Mouse (Mus musculus): ENCODE results near the gene Eno3.

The Eno3 gene

DNA sequence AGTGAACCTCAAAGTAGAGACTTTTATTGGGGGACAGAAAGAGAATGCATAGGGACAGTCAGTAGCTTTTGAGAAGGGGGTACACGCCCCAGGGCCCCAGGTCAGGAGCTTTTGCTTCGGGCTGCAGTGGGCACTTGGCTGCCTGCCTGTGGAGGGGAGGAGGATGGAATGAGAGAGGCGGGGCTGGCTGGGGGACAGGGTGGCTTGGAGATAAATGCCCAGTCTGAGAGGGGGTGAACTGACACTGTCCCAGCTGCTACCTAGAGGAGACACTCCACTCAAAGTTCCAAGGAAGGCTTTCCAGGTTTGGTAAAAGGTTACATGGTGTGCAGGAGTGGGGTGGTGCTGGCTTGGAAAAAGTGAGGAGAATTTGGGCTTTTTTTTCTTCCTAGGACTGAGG lies at the start of gene Eno3:
Gene Eno3 (plus strand): TSS at position 239 of the 400 bp plus-strand sequence.
- no peak for DNase-seq

DNA sequence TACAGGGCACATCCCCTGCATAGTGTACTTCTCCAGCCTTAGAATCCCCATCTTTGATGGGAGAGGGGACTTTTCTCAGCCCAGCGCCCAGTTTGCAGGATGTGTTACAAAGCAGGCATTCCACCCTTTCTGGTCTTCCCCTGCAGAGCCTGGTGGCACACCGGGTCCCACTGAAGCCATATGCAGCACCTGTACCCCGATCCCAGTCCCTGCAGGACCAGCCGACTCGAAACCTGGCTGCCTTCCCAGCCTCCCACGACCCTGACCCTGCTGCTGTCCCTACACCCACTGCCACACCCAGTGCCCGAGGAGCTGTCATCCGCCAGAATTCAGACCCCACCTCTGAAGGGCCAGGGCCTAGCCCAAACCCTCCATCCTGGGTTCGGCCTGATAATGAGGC lies 49.4 kb upstream of the Eno3 start:
- DNase-seq, result no peak

DNA sequence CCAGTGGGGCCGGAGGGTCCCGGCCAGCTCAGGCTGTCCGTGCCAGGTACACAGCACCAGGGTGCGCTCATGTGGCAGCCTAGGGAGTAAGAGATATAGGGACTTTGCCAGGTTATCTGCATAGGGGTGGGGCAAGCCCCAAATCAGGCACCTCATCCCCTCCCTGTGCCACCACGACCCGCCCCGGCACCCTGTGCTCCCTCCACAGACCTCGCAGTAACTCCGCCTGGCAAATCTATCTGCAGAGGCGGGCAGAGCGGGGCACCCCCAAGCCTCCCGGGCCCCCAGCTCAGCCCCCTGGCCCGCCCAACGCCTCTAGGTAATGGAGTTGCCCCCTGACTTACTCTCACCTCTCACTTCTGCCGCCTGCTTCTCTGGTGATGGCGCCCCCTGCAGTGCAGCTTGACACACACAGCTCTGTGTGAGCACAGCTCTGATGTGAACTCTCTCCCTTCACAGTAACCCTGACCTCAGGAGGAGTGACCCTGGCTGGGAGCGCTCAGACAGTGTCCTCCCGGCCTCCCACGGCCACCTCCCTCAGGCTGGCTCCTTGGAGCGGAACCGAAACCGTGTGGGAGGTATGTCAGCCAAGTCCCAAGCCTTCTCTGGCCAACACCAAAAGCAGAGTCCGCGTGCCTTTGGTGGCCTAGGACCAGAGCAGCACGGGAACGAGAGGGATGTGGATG lies 48.5 kb upstream of the Eno3 start:
- peak; percentile 47 for DNase-seq

DNA sequence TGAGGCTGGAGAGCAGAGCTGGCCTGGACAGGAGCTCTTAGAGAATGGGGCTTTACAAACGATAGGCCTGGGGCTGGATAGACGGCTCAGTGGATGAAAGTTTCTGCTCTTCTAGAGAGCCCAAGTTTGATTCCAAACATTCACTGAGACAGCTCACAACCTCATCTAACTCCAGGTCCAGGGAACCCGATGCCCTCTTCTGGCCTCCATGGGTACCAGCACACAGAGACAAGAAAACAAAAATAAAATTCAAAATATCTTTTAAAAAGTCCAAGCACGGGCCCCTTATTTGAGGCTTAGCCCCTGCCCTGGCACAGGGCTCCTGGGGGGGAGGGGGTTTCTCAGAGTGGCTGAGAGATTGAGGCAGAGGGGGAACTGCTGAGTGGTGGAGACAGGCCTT lies 46.2 kb upstream of the Eno3 start:
- DNase-seq, result no peak

DNA sequence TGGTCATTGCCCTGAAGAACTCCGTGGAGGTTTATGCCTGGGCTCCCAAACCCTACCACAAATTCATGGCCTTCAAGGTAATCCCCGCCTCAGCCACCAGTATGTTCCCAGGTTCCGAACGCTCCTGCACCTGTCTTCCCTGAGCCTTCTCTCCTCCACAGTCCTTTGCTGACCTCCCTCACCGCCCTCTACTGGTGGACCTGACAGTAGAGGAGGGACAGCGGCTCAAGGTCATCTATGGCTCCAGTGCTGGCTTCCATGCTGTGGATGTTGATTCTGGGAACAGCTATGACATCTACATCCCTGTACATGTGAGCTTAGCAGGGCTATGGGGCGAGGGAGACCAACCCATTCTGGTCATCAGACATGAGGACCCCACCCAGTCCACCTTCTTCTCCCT lies 44.5 kb upstream of the Eno3 start:
- DNase-seq, result no peak

DNA sequence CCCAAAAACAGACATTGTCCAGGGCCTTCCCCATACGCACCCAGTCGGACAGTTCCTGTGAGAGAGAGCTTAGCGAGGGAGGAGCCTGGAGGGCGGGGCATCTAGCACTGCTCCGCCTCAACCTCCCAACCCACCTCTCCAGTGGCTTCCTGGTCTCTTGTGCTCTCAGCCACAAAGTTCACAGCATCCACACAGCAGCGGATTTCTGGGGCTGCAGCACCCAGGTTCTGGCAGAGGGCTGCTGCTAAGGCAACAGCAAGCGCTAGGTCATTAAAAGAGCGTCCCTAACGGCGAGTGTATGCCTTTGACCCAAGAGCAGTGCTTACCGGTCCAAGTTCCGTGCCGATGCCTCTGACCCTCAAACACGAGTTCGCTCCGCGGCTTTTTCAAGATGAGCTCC lies 41.9 kb upstream of the Eno3 start:
- peak; percentile 89 for DNase-seq

DNA sequence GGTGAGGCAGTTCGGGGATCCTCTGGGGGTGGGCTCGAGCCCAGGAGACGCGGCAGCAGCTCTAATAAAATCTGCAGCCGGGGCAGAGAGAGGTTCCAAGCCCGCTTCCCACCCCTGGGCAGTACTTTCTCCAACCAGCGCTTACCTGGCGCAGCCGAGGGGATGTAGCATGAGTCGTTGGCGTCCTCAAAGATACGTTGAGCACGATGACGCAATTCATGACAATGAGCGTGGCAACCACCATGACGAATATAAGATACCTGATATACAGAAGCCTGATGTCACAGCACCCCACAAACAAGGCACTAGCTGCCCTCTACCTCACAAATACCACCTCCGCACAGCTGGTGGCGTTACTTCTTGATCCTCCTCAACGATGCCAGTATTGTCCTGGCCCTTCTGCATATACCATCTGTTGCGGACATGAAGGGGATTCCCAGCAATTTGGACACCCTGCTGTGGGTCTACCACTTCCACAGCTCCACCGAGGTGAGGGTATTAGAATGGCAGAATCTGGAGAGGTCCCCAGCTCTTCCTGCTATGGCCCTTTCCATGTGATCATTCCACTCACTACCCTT lies 41.4 kb upstream of the Eno3 start, which contains the start of gene 4930544D05Rik:
Gene 4930544D05Rik (plus strand): TSS at position 333 of the 578 bp plus-strand sequence.
- no peak for DNase-seq

DNA sequence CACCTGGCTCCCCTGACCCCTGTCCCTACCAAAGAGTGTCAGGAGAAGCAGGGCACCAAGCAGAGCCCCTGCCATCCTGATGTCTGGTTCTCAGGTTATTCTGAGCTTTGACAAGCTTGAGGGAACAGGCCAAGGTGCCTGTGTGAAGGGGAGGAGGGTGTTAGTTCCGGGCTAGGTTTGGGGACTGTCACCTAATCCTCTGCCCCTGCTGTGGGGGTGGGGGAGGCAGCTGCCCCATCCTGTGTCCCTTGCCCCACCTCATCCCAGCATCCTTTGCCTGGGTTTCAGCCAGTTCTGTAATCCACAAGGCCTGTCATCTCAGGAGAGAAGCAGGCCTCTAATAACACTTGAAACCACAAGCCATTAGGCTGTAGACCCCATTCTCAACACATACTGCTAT lies 37.9 kb upstream of the Eno3 start, which contains the start of gene Chrne:
Gene Chrne (minus strand): TSS at position 116 of the 400 bp plus-strand sequence.
- DNase-seq, result no peak

DNA sequence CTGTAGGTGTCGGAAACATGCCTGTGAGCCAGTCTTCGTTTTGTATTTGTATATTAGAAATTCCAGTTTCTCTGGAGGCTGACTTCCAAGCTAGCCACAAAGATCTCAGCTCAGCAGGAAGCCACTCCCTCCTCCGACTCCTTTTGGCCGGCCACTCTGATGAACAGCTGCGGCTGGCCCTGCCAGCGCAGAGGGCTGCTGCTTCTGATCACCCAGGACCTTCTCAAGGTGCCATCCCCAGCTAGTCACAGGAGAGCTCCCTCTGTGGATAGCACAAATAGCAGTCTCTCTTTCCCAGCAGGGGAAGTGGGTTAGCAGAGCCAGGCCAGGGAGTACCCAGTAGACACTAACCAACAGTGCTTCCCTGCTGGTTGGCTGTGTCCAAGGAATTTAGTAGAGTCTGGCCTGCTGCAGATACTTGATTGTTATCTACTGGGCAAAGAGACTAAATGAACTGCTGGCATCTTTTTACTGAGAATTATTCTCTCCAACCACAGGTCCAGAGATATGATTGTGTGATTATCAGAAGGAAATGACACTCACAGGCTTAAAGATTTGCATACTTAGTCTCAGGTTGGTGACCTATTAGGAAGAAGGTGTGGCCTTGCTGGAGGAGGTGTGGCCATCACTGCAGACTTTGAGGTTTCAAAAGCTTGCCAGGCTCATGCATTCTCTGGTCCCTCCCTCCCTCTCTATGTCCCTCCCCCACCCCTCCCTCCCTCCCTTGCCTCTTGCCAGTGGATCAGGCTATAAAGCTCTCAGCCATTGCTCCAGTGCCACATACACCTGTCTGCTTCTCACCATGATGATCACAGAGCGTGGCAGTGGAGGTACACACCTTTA lies 34.8 kb upstream of the Eno3 start:
- DNase-seq, result peak; percentile 35

DNA sequence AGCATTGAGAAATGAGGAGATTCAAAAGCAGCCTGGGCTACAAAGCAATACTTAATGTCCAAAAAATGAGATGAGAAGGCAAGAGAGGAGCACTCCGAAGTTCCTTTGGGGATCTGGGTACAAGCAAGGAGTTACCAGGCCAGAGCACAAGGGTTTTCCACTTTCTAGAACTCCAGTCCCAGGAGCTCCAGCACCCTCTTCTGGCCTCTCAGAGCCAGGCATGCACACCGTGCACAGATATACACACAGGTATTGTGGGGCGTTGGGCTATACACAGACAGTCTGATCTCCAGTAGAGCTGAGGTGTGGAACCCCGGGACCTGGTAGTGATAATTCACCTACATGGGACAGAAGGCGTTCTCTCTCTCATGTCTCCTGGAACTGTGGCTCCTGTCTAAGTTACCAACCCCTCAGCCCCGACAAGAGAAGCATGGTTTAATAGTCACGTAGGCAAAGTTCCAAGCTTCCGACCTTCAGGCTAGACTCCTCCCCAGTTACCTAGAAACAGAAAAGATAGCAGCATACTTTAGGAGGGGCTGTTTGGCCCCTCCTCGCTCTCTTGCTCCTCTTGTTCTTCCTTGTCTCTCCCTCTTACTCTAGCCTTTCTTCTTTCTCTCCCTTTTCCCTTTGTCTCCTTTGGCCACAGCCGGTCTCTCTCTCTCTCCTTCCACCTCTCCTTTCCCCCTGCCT lies 33.8 kb upstream of the Eno3 start:
- no peak for DNase-seq

DNA sequence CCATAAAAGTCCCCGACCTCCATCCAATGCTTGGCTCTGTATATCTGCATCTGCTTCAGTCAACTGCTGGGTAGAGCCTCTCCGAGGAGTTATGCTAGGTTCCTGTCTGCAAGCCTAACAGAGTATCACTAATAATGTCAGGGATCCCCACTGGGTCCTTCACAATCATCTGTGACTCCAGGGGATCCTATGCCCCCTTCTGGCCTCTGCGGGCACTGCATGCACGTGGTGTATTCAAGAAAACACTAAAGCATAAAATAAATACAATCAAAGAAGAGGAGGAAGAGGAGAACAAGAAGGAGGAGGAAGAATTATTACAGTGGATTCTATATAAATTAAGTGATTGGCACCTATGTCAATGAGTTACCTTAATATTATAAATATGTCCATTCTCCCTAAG lies 31.5 kb upstream of the Eno3 start:
- DNase-seq, result peak; percentile 72

DNA sequence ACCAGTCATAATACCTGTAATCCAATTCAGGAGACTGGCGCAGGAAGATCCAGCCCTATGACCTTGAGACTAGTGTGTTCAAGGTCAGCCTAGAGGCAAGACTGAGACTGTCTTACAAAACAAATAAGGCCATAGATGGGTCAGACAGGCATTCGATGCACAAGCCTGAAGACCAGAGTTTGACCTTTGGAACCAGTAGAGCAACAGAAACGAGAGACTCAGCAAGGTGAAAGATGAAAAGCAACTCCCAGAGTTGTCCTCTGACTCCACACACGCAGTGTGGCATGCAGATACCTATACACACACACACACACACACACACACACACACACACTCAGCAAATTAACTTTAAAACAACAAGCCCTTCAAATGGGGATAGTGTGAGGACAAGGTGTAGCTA lies 30.1 kb upstream of the Eno3 start:
- no peak for DNase-seq

DNA sequence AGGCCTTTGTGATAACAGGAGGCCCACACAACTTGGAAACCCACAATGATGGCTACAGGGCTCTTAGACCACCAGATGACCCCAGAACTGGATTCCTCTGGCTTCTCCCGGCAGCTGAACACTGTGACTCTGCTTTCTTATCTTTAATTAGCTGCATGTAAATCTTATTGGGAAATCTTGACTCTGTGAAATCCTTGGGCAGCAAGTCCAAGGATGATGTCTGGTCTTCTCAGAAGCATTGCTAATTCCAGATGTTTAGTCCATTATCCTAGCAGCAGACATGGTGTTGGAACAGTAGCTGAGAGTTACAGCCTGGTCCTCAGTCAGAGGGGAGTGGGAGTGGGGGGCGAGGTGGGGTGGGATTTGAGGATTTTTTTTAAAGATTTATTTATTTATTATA lies 28.6 kb upstream of the Eno3 start:
- DNase-seq, result no peak

DNA sequence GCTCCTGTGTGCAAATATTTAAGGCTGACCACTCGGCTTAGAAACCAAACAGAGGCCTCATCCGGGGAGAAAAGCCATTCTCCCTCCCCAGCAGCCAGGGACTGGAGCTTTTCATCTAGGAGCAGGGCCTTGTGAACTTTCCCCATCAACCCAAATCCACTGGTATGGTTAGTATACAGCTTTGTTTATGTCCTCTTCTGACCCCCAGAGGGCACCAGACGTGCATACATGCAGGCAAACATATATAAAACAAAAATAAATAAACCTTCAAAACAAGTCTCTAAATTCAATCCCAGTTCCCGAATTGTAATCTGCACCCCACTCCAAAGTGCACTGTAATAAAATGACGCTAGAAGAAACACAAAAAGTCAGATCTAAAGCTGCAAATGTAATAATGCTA lies 27.4 kb upstream of the Eno3 start:
- peak; percentile 51 for DNase-seq

DNA sequence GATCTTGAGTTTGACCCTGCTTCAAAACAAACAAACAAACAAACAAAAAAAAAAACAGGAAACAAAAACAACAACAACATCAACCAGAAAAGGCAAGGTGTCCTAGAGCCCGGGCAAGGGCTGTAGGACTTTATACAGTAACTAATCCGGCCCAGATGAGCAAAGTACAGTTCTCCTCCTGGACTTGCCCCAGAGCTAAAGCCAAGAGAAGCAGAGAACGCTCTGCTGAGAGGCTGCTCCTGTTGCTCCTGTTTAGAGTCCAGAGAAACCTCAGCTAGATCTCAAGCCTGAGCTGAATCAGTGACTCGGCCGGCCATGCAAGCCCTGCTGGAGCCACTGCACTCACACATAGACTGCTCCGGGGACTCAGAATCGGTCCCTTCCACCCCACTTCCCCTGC lies 26.9 kb upstream of the Eno3 start:
- DNase-seq, result no peak

DNA sequence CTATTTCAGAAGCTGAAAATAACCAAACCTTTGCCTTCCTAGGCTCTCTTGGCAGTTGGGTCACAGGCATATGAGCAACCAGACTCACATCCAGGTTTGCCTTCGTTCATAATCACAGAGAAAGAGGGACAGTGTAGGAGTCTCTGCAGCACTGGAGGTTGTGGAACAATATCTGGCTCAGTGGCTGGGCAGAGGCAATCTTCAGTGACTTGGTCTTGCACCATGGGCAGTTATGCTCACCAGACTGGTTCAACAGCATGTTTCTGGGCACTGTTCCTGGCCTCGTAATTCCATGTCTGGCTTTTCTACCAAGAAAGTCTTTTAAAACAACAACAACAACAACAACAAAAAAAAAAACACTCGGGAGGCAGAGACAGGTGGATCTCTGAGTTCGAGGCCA lies 21.4 kb upstream of the Eno3 start:
- no peak for DNase-seq

DNA sequence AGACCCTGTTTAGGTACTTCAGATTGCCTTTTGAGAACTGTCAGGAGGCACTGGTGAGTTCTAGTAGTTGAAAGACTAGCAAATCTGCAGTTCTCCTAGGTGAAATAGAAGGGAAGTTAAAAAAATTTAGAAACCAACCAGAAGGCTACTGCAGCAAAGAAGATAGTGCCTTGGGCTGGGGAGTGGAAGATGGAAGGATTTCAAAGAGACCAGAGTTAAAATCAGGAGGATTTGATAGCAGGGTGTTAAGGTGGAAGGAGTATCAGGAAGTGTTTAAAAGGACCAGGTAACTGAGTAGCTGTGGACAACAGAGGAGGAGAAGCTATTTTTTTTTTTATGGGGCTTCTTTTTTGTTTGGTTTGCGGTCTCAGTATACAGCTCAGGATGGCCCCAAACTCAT lies 19.2 kb upstream of the Eno3 start:
- no peak for DNase-seq

DNA sequence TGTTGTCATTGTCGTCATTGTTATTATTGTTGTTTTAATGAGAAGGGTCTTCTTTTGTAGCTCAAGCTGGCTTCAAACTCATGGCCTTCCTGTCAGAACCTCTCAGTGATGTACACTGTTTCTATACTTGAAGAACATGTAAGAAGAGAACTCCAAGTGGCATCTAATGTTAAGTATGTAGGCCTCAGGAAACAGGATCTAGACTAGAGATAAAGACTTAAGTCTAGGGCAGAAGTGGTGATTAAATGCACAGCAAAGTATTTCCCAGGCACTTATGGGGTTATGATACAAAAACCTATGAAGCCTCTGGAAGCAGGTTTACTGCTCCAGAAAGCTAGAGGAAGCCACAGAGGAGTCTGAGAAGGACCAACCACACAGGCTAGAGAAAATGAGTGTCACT lies 18.7 kb upstream of the Eno3 start:
- DNase-seq, result no peak

DNA sequence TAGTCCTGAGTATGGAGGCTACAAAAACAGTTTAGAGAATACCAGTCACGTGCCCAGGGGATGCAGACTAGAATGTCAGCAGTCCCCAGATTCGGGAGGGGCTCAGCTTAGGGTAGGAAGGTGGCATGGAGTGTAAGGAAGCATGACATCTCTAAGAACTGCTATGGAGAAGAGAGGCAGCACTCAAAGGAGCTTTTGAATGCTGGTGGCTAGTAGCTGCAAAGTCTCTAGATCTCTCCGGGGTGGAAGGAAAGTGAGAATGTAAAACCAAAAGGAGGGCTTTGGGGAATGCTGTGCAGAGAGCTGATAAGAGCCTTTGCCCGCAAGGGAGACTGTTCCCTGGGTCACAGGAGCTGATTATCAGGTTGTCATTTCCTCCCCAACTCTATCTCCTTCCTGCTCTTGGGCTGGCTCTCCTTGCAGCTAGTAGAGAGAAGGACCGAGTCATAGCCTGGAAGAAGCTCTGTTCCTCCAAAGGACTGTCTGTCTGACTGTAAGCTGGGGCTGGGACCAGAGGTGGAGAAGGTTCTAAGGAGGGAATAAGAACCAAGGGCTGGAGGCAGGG lies 18.2 kb upstream of the Eno3 start, which contains the start of gene Gp1ba:
Gene Gp1ba (plus strand): TSS at position 409 of the 565 bp plus-strand sequence.
- DNase-seq, result no peak

DNA sequence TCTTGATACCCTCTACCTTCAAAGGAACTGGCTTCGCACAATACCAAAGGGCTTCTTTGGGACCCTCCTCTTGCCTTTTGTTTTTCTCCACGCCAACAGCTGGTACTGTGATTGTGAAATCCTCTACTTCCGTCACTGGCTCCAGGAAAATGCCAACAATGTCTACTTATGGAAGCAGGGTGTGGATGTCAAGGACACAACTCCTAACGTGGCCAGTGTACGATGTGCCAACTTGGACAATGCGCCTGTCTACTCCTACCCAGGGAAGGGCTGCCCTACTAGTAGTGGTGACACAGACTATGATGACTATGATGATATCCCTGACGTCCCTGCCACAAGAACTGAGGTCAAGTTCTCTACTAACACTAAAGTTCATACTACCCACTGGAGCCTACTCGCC lies 17.0 kb upstream of the Eno3 start:
- peak; percentile 46 for DNase-seq

DNA sequence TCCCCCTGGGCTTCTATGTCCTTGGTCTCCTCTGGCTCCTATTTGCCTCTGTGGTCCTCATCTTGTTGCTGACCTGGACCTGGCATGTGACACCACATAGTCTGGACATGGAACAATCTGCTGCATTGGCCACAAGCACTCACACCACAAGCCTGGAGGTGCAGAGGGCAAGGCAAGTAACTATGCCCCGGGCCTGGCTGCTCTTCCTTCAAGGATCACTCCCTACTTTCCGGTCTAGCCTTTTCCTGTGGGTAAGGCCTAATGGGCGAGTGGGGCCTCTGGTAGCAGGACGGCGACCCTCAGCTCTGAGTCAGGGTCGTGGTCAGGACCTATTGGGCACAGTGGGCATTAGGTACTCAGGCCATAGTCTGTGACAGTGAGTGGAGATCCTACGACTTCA lies 15.8 kb upstream of the Eno3 start:
- no peak for DNase-seq

DNA sequence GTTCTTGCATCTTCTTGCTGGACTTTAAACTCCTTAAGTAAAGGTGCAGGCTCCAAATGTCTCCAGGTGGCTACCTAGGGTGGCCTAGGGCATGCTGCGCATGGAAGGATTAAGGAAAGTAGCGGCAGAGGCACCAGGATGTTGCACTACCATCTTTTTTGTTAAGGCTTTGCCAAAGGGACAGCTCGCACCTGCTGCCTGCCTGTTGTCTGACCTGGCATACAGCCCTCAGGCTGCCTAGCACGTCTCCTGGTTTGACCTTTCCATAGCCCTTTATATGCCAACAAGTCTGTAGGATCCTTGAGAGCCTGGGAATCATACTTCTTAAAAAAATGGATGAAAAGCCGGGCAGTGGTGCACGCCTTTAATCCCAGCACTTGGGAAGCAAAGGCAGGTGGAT lies 14.0 kb upstream of the Eno3 start:
- no peak for DNase-seq

DNA sequence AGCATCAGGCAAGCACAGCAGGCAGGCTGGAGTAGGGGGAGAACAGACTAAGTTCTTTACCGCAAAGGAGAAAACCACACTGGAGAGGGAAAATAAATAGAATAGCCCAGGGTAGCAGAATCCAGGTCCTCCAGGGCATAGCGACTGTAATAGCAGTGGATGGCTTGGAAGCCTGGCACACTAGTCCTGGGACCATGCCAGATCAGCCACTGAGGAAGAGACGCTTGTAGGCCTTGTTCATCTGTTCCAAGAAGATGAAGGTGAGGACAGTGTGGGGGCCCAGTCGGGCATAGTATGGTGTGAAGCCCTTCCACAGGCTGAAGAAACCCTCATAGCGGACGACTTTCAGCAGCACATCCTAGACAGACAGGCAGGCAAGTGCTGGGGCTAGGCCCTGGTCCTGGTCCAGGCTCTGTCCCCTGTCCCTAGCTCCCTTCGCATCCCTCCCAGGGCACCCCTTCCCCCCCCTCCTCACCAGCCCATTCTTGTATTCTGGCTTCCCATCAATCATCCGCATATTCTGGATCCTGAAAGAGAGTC lies 12.4 kb upstream of the Eno3 start:
- DNase-seq, result no peak

Measured in lung, postnatal 36 days (tissue).